15 mouse cellular contexts compared by ENCODE assay signal in the genomic region with DNA sequence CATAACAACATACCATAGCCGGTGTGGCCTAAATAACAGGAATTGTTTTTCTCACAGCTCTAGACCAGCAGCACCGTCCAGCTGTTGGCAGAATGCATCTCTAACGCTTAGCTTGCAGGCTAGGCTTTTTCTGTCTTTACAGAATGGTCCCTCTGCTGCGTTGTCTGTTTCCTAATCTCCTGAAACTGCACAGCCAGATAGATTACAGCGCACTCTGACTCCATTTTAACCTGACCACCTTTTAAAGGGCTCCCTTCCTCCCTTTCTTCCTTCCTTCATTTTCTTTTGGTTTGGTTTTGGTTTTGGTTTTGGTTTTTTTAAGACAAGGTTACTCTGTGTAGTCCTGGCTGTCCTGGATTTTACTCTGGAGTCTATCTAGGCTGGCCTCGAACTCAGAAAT. TPM values are rescaled to one million over a fixed set of nuclear protein-coding genes. Genes with fewer than 3 reads are reported as not detected.
DNase-seq lines count a peak whose midpoint lies in the region; ATAC-seq lines count a peak whose summit lies in the region.
"Had no signal": no experiment of that assay in that cellular context is flagged by ENCODE, and none has a peak within 500 bp of the region (broad histone marks: within the 10 kb centered on the region; RNA-seq: fewer than 3 reads in every experiment).

No protein-coding gene starts in this region.

- intact Hi-C loops in gastrocnemius, postnatal 36 days (cut with DNase I), result no loop called here

- DNase-seq in 416B (ENCODE audit: low read depth), result peak; percentile 33
- peak; percentile 16 for DNase-seq in CD4-positive helper T cell, adult 2 months (ENCODE audit: low read depth, low spot score)
- DNase-seq in ovary, postnatal 10 days (ENCODE audit: low spot score), result no peak
- DNase-seq in adrenal gland, postnatal 4 days (ENCODE audit: low spot score in 2 of 2), result no peak
- no peak for DNase-seq in gastrocnemius, postnatal 36 days
- DNase-seq: cerebellum, postnatal 10 days; embryo, embryonic 11 days; kidney, adult 2 months; kidney, postnatal 10 days; layer of hippocampus, postnatal 36 days; right cerebral cortex, postnatal 14 days had no signal

- peak; percentile 63 for ATAC-seq in granulocyte monocyte progenitor cell, adult 5-6 weeks (replicated peaks; ENCODE audit: poor library complexity, severe bottlenecking)
- peak; percentile 59; the same call in 1 of the 2 replicates for ATAC-seq in megakaryocyte-erythroid progenitor cell, adult 5-6 weeks (replicated peaks; ENCODE audit: low FRiP score, low TSS enrichment, poor library complexity, severe bottlenecking)
- ATAC-seq: forebrain, embryonic 15.5 days; hindbrain, postnatal 0 days had no signal

RNA-seq across cellular contexts. Expression of a gene that starts 17.0 kb away (rescaled TPM):
- total RNA-seq in granulocyte monocyte progenitor cell, adult 5-6 weeks (2014; fragmentation: Nextera tagmentation), result 19.0 and 21.3 TPM in 2 replicates
- 9.1 and 10.2 TPM in 2 replicates for total RNA-seq in granulocyte monocyte progenitor cell, adult 5-6 weeks (2017)
- 41.1 and 42.8 TPM in 2 replicates for total RNA-seq in megakaryocyte-erythroid progenitor cell, adult 5-6 weeks (2014; fragmentation: Nextera tagmentation)
- 17.2 and 17.8 TPM in 2 replicates for total RNA-seq in megakaryocyte-erythroid progenitor cell, adult 5-6 weeks (2017)
- 10 to 100 TPM; 26.8 to 28.7 TPM for total RNA-seq in adrenal gland, postnatal 4 days (2021)
- total RNA-seq in gastrocnemius, postnatal 36 days (2021), result 10 to 100 TPM; 33.2 to 35.6 TPM

RNA-seq across cellular contexts. Expression of a gene that starts 50.4 kb away (rescaled TPM):
- 91.4 and 104 TPM in 2 replicates for total RNA-seq in granulocyte monocyte progenitor cell, adult 5-6 weeks (2014; fragmentation: Nextera tagmentation)
- 121 and 139 TPM in 2 replicates for total RNA-seq in granulocyte monocyte progenitor cell, adult 5-6 weeks (2017)
- total RNA-seq in megakaryocyte-erythroid progenitor cell, adult 5-6 weeks (2014; fragmentation: Nextera tagmentation), result 116 and 124 TPM in 2 replicates
- 153 and 162 TPM in 2 replicates for total RNA-seq in megakaryocyte-erythroid progenitor cell, adult 5-6 weeks (2017)
- 10 to 100 TPM; 90.3 to 93.8 TPM for total RNA-seq in adrenal gland, postnatal 4 days (2021)
- 100 to 1,000 TPM; 161 to 167 TPM for total RNA-seq in gastrocnemius, postnatal 36 days (2021)

RNA-seq across cellular contexts. Expression of a gene that starts 50.5 kb away (rescaled TPM):
- 34.9 and 41.3 TPM in 2 replicates for total RNA-seq in granulocyte monocyte progenitor cell, adult 5-6 weeks (2014; fragmentation: Nextera tagmentation)
- total RNA-seq in granulocyte monocyte progenitor cell, adult 5-6 weeks (2017), result 66.0 and 90.2 TPM in 2 replicates
- 20.8 and 28.8 TPM in 2 replicates for total RNA-seq in megakaryocyte-erythroid progenitor cell, adult 5-6 weeks (2014; fragmentation: Nextera tagmentation)
- total RNA-seq in megakaryocyte-erythroid progenitor cell, adult 5-6 weeks (2017), result 50.4 and 76.9 TPM in 2 replicates
- 100 to 1,000 TPM in 1 of 2 experiments, 10 to 100 TPM in 1; 91.2 to 121 TPM for total RNA-seq in adrenal gland, postnatal 4 days (2021)
- 10 to 100 TPM; 20.5 to 21.6 TPM for total RNA-seq in gastrocnemius, postnatal 36 days (2021)

Comparison
In these comparisons a context has a peak if more than half of its experiments do, and no peak if none do; other contexts are left out.
1. DNase-seq: peak in 416B (single experiment) and CD4-positive helper T cell, adult 2 months (single experiment); none in ovary, postnatal 10 days (single experiment), adrenal gland, postnatal 4 days (0 of 2) and gastrocnemius, postnatal 36 days (0 of 2).